Mouse (Mus musculus) hindbrain, embryonic 12.5 days (tissue): ENCODE measurements around the gene Cep131. TPM values are rescaled to one million over a fixed set of nuclear protein-coding genes. Genes with fewer than 3 reads are reported as not detected.

Source experiments
- ATAC-seq: fragments of 200-750 bp; cut with Nextera tagmentation; 2 replicates; pipeline ENCODE4 v1.8.0; 2017; ENCODE audit warnings: moderate TSS enrichment; ENCODE audit not compliant: low FRiP score
- H3K27ac ChIP-seq: fragments of 300-500 bp; sonication (generic); 2 replicates; pipeline ENCODE4 v1.5.1; 2016; ENCODE audit warnings: mild to moderate bottlenecking
- H3K27me3 ChIP-seq: fragments of 300-500 bp; sonication (generic); 2 replicates; pipeline ENCODE4 v1.6.1; 2016; ENCODE audit warnings: mild to moderate bottlenecking
- H3K36me3 ChIP-seq: fragments of 300-500 bp; sonication (generic); 2 replicates; pipeline ENCODE4 v1.6.1; 2016; ENCODE audit warnings: mild to moderate bottlenecking
- H3K4me1 ChIP-seq: fragments of 300-500 bp; sonication (generic); 2 replicates; pipeline ENCODE4 v1.6.1; 2016
- H3K4me2 ChIP-seq: fragments of 300-500 bp; sonication (generic); replicated peaks from 2 replicates; pipeline ENCODE4 v1.6.1; 2016; ENCODE audit warnings: mild to moderate bottlenecking
- H3K4me3 ChIP-seq: fragments of 300-500 bp; sonication (generic); 2 replicates; pipeline ENCODE4 v1.5.1; 2016; ENCODE audit warnings: mild to moderate bottlenecking
- H3K9ac ChIP-seq: fragments of 300-500 bp; sonication (generic); 2 replicates; pipeline ENCODE4 v1.6.1; 2016; ENCODE audit warnings: mild to moderate bottlenecking, moderate library complexity
- H3K9me3 ChIP-seq: fragments of 300-500 bp; sonication (generic); replicated peaks from 2 replicates; pipeline ENCODE4 v1.6.1; 2016; ENCODE audit warnings: mild to moderate bottlenecking
- WGBS: fragments of 180-500 bp; shearing (Covaris S2); methylation state at CpG from one replicate; pipeline ENCODE4 v1.1.7; 2016; 5-methylcytosine and 5-hydroxymethylcytosine counted together
- microRNA counts: library from miRNA; unstranded; fragments of <30 nt; microRNA quantifications from one replicate; lab custom pipeline; 2017
- microRNA-seq: library from miRNA; unstranded; fragments of <30 nt; microRNA quantifications from one replicate; pipeline ENCODE4, GENCODE M21; 2017
- polyA plus RNA-seq: library from polyadenylated mRNA; unstranded; fragments of >200 nt; fragmentation: Nextera tagmentation; extraction: Ambion mirVana; gene quantifications from 2 replicates; pipeline ENCODE4 v1.2.1, GENCODE M21; 2016

Cep131 gene
- polyA plus RNA-seq, 1 experiment from 2014 or later = 47.3 TPM

DNA sequence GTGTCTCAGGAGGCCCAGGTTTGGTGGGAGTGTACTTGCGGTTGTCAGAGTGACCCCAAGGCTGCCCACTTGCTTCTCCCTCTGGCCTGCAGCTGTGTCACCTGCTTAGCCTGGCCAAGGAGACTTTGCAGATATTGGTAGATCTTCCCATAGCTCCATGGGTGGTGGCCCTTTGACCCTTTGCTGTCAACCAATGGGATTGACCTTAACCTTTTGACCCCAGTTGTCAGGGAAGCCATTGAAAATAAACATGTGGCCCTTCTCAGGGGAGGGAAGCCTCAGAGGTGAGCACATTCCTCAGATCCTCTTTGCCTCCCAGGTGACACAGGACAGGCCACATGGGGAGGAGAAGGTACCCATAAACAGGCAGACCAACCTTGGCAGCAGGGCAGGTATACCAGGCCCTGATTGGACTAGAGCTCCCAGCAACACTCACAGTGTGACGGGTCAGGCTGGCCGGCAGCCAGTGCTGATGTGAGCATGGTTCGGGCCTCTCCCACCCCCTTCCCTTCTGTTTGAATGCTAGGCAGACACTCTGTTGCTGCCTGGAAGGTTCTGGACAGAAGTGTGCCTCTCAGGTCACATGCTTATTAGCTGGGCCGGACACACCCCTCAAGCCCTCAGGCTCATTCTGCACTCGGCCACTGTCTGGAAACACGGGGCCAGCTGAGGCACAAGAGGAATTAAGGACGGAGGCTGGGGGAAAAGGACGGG, 57.0 kb downstream of the Cep131 start:
- Histone ChIP-seq H3K4me2 (no peak overlapping the region), H3K27ac (no peak overlapping the region), H3K4me1 (no peaks in the 10 kb centered on the region), H3K27me3 (no peaks in the 10 kb centered on the region), H3K9me3 (no peaks in the 10 kb centered on the region), H3K36me3 (no peaks in the 10 kb centered on the region), H3K4me3 (no peak overlapping the region), H3K9ac (no peak overlapping the region)
- 40% methylated on average over 9 of the region's 9 CpGs for whole genome bisulfite sequencing
- 0 out of 2 replicates have a peak, but pooled peaks have one; percentile 21 for ATAC-seq

DNA sequence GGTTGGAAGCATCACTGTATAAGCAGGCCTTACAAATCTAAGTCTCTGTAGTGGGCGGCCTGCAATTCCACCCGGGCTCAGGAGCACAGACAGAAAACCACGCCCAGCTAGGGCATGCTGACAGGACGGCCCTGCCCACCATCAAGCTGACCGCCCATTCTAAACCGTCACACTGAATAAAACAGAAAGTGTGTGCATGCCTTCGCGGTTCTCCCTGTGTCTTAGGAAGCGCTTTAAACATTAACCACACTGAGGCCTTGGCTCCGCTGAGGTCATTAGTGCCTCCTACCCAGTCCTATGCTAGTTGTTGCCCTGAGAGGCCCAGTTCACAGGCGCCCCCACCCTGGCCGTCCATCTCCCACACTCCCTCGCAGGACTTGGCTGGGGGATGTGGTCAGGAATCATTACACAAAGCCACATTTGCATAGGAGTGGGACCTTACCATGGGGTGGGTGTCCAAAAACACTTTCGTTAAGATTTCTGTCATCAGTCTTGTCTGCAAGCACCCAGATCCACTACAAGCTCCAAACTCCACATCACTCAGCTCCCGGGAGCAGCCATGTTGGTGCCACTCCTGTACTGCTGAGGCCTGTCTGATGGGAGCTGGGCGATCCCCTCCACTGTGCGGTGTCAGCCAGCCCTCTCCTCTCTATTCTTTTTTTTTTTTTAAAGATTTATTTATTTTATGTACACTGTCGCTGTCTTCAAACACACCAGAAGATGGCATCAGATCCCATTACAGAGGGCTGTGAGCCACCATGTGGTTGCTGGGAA, 58.1 kb downstream of the Cep131 start:
- Histone ChIP-seq H3K4me2 (no peak overlapping the region), H3K4me1 (no peaks in the 10 kb centered on the region), H3K9me3 (no peaks in the 10 kb centered on the region), H3K9ac (no peak overlapping the region; the same call in 1 of the 2 replicates), H3K27me3 (no peaks in the 10 kb centered on the region), H3K4me3 (no peak overlapping the region), H3K27ac (no peak overlapping the region), H3K36me3 (no peaks in the 10 kb centered on the region)
- no peak for ATAC-seq
- WGBS = 59% methylated on average over 18 of the region's 18 CpGs

DNA sequence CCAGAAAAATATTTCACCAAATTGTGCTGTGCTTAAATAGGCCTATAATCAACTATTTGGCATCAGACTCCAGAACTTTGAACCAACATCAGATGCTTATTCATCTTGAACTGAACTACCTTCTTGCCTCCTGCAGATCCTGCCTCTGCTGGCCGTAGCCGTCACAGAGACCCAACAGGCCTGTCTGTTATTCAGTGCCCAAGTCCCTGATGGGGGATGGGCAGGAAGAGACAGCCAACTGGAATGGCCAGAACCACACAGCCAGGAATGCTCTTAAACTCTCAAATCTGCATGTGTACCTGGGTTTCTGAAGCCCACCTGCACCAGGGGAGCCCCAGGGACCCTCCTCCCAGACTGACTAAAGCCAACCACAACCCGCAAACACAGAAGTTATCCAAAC, 59.7 kb downstream of the Cep131 start:
- Histone ChIP-seq H3K27me3 (no peaks in the 10 kb centered on the region), H3K9ac (no peak overlapping the region)
- 83% methylated on average over 3 of the region's 3 CpGs for WGBS

DNA sequence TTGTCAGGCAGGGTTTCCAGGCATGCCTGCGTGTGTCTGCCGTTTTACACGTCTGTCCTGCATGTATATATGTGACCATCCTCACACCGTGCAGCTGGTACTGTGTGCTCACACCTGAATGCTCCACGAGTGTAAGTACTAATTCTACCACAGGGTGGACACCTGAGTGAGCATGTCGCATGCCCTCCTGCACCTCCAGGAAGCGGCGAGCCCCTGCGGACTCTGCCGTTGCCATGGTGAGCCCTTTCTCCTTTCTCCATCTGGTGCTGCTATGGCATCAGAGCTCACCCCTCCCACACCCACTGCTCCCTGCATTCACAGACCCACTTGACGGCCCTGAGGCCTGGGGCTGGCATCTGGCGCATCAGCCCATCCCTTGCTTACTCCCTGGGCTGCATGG, 63.8 kb downstream of the Cep131 start:
- Histone ChIP-seq H3K4me2 (no peak overlapping the region), H3K4me3 (no peak overlapping the region), H3K36me3 (no peaks in the 10 kb centered on the region), H3K27ac (peak overlapping the region; percentile 50; the same call in 1 of the 2 replicates), H3K4me1 (peaks cover 29% of the 10 kb centered on the region), H3K9me3 (no peaks in the 10 kb centered on the region), H3K9ac (no peak overlapping the region), H3K27me3 (no peaks in the 10 kb centered on the region)
- ATAC-seq = peak; percentile 53
- 50% methylated on average over 12 of the region's 12 CpGs for WGBS

More for the DNA sequence above, 59.7 kb downstream of the Cep131 start:
- H3K4me1 ChIP-seq = peaks cover 14% of the 10 kb centered on the region
- H3K36me3 ChIP-seq = no peaks in the 10 kb centered on the region
- H3K4me2 ChIP-seq = no peak overlapping the region
- H3K27ac ChIP-seq = no peak overlapping the region
- H3K9me3 ChIP-seq = no peaks in the 10 kb centered on the region
- no peak for ATAC-seq
- no peak overlapping the region for H3K4me3 ChIP-seq

DNA sequence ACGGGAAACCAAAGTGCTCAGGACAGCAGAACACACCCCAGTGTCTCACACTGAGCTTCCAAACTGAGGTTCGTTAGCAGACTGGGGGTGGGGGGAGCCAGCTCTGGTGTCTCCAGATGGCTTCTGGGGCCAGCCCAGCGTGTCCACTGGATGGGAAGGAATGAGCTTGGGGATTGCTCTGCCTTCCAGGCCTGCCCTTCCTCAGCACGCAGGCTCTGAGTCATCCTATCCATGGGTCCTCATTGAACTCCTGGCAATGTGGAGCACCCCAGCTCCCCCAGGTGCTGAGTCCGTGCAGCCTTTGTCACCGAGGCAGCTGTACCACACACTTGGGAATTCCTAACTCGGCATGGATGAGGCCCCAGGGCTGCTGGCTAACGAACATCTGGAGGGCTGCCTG, 64.4 kb downstream of the Cep131 start:
- H3K9me3 ChIP-seq = no peaks in the 10 kb centered on the region
- H3K4me2 ChIP-seq = no peak overlapping the region
- 40% methylated on average over 8 of the region's 8 CpGs for WGBS
- H3K4me3 ChIP-seq = no peak overlapping the region
- H3K36me3 ChIP-seq = no peaks in the 10 kb centered on the region
- peaks cover 29% of the 10 kb centered on the region for H3K4me1 ChIP-seq
- H3K27me3 ChIP-seq = no peaks in the 10 kb centered on the region; the same call in 1 of the 2 replicates
- no peak for ATAC-seq
- no peak overlapping the region for H3K27ac ChIP-seq
- H3K9ac ChIP-seq = no peak overlapping the region

DNA sequence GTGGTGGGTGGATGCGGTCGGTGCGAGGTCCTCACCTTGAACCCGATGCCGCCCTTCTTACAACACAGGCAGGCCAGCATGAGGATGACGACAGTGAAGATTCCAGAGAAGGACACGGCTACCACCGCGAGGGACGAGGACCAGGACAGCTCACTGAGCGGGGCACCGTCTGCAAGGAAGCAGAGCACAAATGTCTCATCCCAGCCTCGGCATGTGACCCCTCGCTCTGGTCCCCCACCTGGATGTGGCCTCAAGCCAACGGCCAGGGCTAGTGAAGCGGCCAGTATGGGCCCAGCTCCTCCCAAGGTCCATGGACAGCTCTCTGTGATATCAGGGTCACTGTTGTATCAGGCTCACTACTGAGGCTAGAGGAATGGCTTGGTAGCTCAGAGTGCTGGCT, 65.3 kb downstream of the Cep131 start:
- no peak overlapping the region for H3K9ac ChIP-seq
- H3K36me3 ChIP-seq = no peaks in the 10 kb centered on the region
- H3K27me3 ChIP-seq = no peaks in the 10 kb centered on the region; the same call in 1 of the 2 replicates
- ATAC-seq = no peak
- 89% methylated on average over 16 of the region's 16 CpGs for WGBS
- H3K4me3 ChIP-seq = no peak overlapping the region
- H3K4me1 ChIP-seq = peaks cover 29% of the 10 kb centered on the region
- no peaks in the 10 kb centered on the region for H3K9me3 ChIP-seq
- no peak overlapping the region for H3K4me2 ChIP-seq
- no peak overlapping the region for H3K27ac ChIP-seq

DNA sequence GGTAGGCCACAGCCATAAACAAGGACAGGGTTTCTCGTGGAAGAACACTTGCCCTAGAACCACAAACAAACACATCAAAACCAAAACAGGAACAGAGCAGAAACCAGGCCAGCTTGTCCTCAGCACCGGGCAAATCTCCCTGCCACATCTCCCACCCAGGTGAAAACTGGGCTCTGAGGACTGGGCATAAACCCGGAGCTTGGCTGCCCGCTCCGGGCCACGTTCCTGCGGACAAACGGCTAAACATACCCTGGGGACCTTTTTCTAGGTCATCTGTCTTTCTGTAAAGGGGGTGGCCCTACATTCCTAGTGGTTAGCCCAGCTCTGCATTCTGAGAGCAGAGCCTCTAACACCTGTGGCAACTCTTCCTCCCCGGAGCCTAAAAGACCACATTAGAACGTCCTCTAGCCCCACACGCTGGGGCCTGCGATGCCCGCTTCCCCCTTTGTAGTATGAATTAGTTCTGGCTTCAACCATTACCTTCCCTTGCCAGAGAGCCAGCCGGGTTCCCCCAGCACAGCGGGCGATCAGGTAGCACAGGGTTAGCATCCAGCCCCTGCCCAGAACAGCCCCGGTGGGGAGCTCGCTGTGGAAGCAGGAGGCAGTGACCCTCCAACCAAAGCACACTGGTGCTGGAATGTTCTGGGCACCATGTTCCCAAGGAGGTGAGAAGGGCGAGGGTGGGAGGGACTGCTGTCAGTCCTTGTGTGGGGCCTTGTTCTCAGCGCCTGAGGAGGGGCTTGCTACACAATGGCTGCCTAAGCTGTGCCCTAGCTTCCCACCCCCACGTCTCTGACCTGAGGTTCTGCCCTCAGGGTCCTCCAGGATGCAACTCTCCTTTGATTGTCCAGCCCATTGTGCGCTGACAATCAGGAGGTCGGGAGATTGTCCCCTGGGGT, 66.8 kb downstream of the Cep131 start:
- no peak overlapping the region for H3K27ac ChIP-seq
- H3K36me3 ChIP-seq = no peaks in the 10 kb centered on the region
- H3K4me1 ChIP-seq = peaks cover 29% of the 10 kb centered on the region
- no peaks in the 10 kb centered on the region for H3K9me3 ChIP-seq
- 47% methylated on average over 23 of the region's 23 CpGs for WGBS
- H3K4me3 ChIP-seq = no peak overlapping the region
- H3K4me2 ChIP-seq = no peak overlapping the region
- H3K27me3 ChIP-seq = peaks cover 7% of the 10 kb centered on the region
- ATAC-seq = no peak
- H3K9ac ChIP-seq = peak overlapping the region; percentile 23; the same call in 1 of the 2 replicates

DNA sequence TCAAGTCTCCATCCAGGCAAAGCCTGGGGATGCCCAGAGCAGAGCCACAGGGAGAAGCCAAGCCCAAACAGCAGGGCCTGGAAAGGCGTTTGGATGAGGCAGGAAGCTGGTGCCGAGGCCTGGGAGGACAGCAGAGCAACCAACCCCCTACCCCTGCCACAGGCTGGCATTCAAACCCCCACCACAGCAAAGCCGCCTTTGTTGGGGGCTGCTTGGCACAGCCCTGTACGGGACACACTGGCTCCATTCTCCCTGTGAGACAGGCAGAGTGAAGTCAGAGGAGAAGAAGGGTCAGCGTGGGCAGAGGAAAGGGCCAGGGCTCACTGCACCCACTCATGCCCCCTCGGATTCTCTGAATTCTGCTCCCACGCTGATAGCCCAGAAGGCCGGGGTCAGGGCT, 69.6 kb downstream of the Cep131 start:
- peaks cover 31% of the 10 kb centered on the region for H3K4me1 ChIP-seq
- H3K9ac ChIP-seq = no peak overlapping the region
- no peak overlapping the region for H3K4me3 ChIP-seq
- no peaks in the 10 kb centered on the region for H3K9me3 ChIP-seq
- no peak overlapping the region for H3K4me2 ChIP-seq
- WGBS = 80% methylated on average over 8 of the region's 8 CpGs
- ATAC-seq = no peak
- peaks cover 13% of the 10 kb centered on the region for H3K27me3 ChIP-seq
- H3K36me3 ChIP-seq = no peaks in the 10 kb centered on the region
- H3K27ac ChIP-seq = no peak overlapping the region

DNA sequence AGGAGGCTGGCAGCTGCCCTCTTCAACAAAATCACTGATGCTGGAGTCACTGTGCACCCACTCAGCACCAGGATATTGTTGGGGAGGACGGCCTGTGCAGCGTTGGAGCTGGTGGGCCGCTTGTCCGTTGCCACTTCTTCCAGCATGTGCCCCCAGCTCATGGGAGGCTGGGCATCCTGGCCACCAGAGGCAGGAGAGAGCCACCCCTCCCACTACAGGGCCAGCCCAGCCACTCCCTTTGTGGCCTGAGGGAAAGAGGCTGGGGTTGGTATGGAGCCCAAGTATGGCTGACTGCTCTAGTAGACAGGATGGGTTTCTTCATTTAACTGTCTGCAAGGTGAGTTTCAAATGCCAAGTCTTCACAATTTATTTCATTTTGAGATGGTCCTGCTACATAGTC, 71.9 kb downstream of the Cep131 start:
- Histone ChIP-seq H3K9me3 (no peaks in the 10 kb centered on the region), H3K4me2 (no peak overlapping the region), H3K36me3 (peaks cover 3% of the 10 kb centered on the region; the same call in 1 of the 2 replicates), H3K9ac (no peak overlapping the region), H3K4me3 (no peak overlapping the region), H3K27me3 (peaks cover 26% of the 10 kb centered on the region), H3K4me1 (peaks cover 32% of the 10 kb centered on the region), H3K27ac (no peak overlapping the region)
- 92% methylated on average over 4 of the region's 4 CpGs for WGBS
- ATAC-seq = no peak

MicroRNAs encoded within 50 kb of the gene (microRNA counts, 519-probe panel; counts per million panel counts)
- microRNA mmu-miR-338-3p (lab: Ali Mortazavi, UCI) (470 counts per million, percentile 58 among the panel's probes with 10 or more counts), microRNA mmu-miR-338-5p (lab: Ali Mortazavi, UCI) (470 counts per million, percentile 58 among the panel's probes with 10 or more counts)

Small RNA genes within 50 kb of the gene (microRNA-seq; reads per million reads assigned to microRNA genes)
- gene Gm25948 (not detected), gene Mir3065 (not detected), gene Mir338 (not detected)

Other genes with a start within 250 kb of the Cep131 start
- 91.7 and 99.3 TPM in 2 replicates for gene Chmp6, start 173.4 kb downstream of the Cep131 start, polyA plus RNA-seq
- gene Baiap2, start 144.1 kb downstream of the Cep131 start, polyA plus RNA-seq = 10.6 TPM in 2 replicates
- gene Aatk, start 39.7 kb downstream of the Cep131 start, polyA plus RNA-seq = 12.6 and 13.5 TPM in 2 replicates
- 17.3 and 22.0 TPM in 2 replicates for gene Tepsin, start 11.9 kb upstream of the Cep131 start, polyA plus RNA-seq
- 45.8 and 52.7 TPM in 2 replicates for gene Ndufaf8, start 12.1 kb upstream of the Cep131 start, polyA plus RNA-seq
- gene Slc38a10, start 64.5 kb upstream of the Cep131 start, polyA plus RNA-seq = 121 and 125 TPM in 2 replicates
- 21.9 and 23.8 TPM in 2 replicates for gene Bahcc1, start 146.1 kb upstream of the Cep131 start, polyA plus RNA-seq